Mouse (Mus musculus) liver, embryonic 14.5 days (tissue): ENCODE measurements around the gene Akr1b10.
"Not testable (repeated sequence)": the region's sequence is repeated elsewhere in the genome, so short reads cannot be mapped to it uniquely, and the experiment has no call there.

Source experiments
- CTCF ChIP-seq: IDR thresholded peaks from 2 replicates; pipeline ENCODE4 v1.5.1; 2016; ENCODE audit warnings: antibody characterized with exemption, low read depth, control low read depth
- EP300 ChIP-seq: IDR thresholded peaks from 2 replicates; pipeline ENCODE4 v1.6.1; 2016; ENCODE audit warnings: antibody characterized with exemption, low read depth

- not testable (repeated sequence) for TF ChIP-seq CTCF, EP300
Observed at GRCm38 (mm10) chr6:34375888-34376287, 8.1 kb upstream of the Akr1b10 start.
